Mouse (Mus musculus) stomach, embryonic 14.5 days (tissue): ENCODE results near the gene Nrn1l. TPM values are rescaled to one million over a fixed set of nuclear protein-coding genes. Genes with fewer than 3 reads are reported as not detected.

Experiments used
- ATAC-seq: fragments of 200-750 bp; cut with Nextera tagmentation; 2 replicates; pipeline ENCODE4 v1.8.0; 2017; ENCODE audit warnings: low read depth, moderate TSS enrichment; ENCODE audit not compliant: insufficient number of reproducible peaks, insufficient read depth, low FRiP score
- H3K27ac ChIP-seq: fragments of 300-500 bp; sonication (generic); 2 replicates; pipeline ENCODE4 v1.5.1; 2014; ENCODE audit warnings: mild to moderate bottlenecking, low read length, moderate library complexity, mixed read lengths
- H3K27me3 ChIP-seq: fragments of 300-500 bp; sonication (generic); 2 replicates; pipeline ENCODE4 v1.6.1; 2014; ENCODE audit warnings: low read length, control low read depth, mixed read lengths; ENCODE audit not compliant: control insufficient read depth, insufficient read depth
- H3K36me3 ChIP-seq: fragments of 300-500 bp; sonication (generic); 2 replicates; pipeline ENCODE4 v1.6.1; 2014; ENCODE audit warnings: mild to moderate bottlenecking, control low read depth, low read length, moderate library complexity, mixed read lengths; ENCODE audit not compliant: control insufficient read depth, insufficient read depth
- H3K4me1 ChIP-seq: fragments of 300-500 bp; sonication (generic); 2 replicates; pipeline ENCODE4 v1.6.1; 2014; ENCODE audit warnings: low read length, control low read depth, mixed read lengths; ENCODE audit not compliant: control insufficient read depth, insufficient read depth
- H3K4me2 ChIP-seq: fragments of 300-500 bp; sonication (generic); replicated peaks from 2 replicates; pipeline ENCODE4 v1.6.1; 2014; ENCODE audit warnings: low read depth, low read length, control low read depth
- H3K4me3 ChIP-seq: fragments of 300-500 bp; sonication (generic); 2 replicates; pipeline ENCODE4 v1.5.1; 2014; ENCODE audit warnings: low read depth, low read length, control low read depth
- H3K9ac ChIP-seq: fragments of 300-500 bp; sonication (generic); replicated peaks from 2 replicates; pipeline ENCODE4 v1.6.1; 2014; ENCODE audit warnings: low read depth, mild to moderate bottlenecking, control low read depth, low read length, moderate library complexity, mixed read lengths
- H3K9me3 ChIP-seq: fragments of 300-500 bp; sonication (generic); 2 replicates; pipeline ENCODE4 v1.6.1; 2016; ENCODE audit warnings: low read depth, low read length, control low read depth; ENCODE audit not compliant: control insufficient read depth
- WGBS: fragments of 180-500 bp; shearing (Covaris S2); extraction: QIAGEN DNeasy Blood & Tissue Kit; methylation state at CpG from one replicate; pipeline ENCODE4 v1.1.7; 2014; 5-methylcytosine and 5-hydroxymethylcytosine counted together
- polyA plus RNA-seq: library from polyadenylated mRNA; unstranded; fragments of >200 nt; fragmentation: Nextera tagmentation; extraction: Ambion mirVana; gene quantifications from 2 replicates; pipeline ENCODE4 v1.2.1, GENCODE M21; 2014

The Nrn1l gene
- polyA plus RNA-seq, 1 experiment from 2014 or later = 0.90 TPM

DNA sequence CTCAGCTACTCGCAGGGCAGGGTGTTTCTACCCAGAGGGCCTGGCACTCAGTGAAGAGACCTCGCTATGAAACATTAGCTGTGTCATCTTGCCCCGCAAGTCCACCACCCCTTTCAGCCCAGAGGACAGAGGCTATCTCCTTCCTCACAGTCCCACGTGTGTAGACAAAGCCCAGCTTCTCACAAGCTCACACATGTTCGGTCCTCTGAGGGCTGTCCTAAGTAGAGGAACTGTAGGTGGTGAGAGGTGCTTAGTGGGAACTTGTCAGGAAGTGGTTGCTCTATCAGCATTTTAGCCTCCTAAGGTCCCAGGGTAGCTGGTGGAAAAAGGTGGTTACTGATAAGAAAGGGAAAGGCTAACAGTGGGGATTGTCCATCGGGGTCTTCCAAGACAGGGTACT, 41.7 kb downstream of the Nrn1l start:
- 70% methylated on average over 6 of the region's 6 CpGs for WGBS
- H3K9me3 ChIP-seq = no peaks in the 10 kb centered on the region
- no peak overlapping the region for H3K27ac ChIP-seq
- no peak overlapping the region for H3K4me3 ChIP-seq
- no peak for ATAC-seq
- no peak overlapping the region for H3K4me2 ChIP-seq
- no peaks in the 10 kb centered on the region for H3K4me1 ChIP-seq
- H3K27me3 ChIP-seq = no peaks in the 10 kb centered on the region
- H3K9ac ChIP-seq = no peak overlapping the region
- H3K36me3 ChIP-seq = peaks cover 19% of the 10 kb centered on the region; the same call in 1 of the 2 replicates

DNA sequence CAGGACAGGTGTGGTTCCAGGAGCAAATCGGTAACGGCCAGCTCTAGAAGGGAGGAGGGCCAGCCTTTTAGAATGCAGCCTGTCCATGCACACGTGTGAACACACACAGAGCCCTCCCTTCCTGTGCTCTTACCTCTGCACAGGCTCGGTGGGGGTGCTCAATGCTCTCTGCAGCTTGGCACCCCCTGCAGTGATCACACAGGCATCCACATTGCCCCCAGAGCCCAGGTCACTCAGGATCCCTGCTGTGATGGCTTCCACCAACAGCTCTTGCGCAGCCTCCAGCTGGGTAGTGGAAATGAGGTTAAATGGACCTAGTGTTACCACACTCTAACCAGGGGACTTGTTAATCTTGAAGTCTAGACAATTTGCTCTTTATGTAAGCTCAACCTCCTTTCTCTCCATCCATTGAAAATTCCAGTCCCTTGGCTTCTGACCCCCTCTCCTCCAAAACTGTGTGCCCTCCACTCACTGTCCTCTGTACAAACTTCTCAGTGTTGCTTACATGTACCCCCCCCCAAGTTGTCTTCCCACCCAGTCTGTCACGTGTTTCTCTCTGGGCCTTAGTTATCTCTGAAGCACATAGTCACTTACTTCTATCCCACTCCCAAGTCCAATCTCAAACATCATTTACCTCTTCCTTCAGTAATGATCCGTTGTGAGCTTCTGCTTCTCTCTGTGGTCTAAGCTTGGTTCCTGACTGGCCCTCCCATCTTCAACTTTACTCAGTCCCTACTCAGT, 42.7 kb downstream of the Nrn1l start:
- Histone ChIP-seq H3K4me3 (peak overlapping the region; percentile 65), H3K9ac (no peak overlapping the region), H3K9me3 (no peaks in the 10 kb centered on the region), H3K27me3 (no peaks in the 10 kb centered on the region), H3K4me1 (no peaks in the 10 kb centered on the region), H3K27ac (peak overlapping the region; percentile 10; the same call in 1 of the 2 replicates), H3K4me2 (peak overlapping the region; percentile 97), H3K36me3 (peaks cover 18% of the 10 kb centered on the region; the same call in 1 of the 2 replicates)
- no peak for ATAC-seq
- 30% methylated on average over 7 of the region's 7 CpGs for WGBS

DNA sequence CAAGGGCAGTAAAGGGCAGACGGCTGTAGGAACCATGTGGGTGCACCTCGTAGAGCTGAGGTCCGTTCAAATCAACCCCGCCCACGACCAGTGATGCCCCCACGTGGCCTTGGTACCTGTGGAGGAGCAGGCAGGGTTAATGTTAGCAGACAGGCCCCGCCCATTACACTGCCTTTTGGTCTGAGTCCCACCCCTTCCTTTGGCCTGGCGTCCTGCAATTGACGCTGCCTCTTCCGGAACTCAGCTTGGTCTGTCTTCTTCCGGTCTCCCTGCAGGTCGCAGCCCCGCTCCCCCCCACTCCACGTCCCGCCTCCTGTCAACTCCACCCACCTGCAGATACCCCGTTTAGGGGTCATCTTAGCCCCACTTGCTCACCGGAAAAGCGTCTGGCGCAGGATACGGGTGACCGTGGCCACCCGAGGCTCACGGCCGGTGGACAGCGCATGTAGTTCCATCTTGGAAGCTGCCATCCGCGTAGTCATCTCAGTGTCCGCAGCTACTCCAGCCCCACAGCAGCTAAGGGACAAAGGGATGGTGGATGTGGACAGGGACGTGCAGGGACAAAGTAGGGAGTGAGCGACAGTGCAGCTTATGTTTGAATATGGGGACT, 43.6 kb downstream of the Nrn1l start:
- peak; percentile 91 for ATAC-seq
- under 1% methylated on average over 30 of the region's 30 CpGs for WGBS
- H3K36me3 ChIP-seq = peaks cover 9% of the 10 kb centered on the region
- H3K4me2 ChIP-seq = peak overlapping the region; percentile 97
- H3K4me1 ChIP-seq = no peaks in the 10 kb centered on the region
- H3K27ac ChIP-seq = peak overlapping the region; percentile 70
- peak overlapping the region; percentile 43 for H3K9ac ChIP-seq
- H3K9me3 ChIP-seq = no peaks in the 10 kb centered on the region
- H3K4me3 ChIP-seq = peak overlapping the region; percentile 65
- H3K27me3 ChIP-seq = no peaks in the 10 kb centered on the region

DNA sequence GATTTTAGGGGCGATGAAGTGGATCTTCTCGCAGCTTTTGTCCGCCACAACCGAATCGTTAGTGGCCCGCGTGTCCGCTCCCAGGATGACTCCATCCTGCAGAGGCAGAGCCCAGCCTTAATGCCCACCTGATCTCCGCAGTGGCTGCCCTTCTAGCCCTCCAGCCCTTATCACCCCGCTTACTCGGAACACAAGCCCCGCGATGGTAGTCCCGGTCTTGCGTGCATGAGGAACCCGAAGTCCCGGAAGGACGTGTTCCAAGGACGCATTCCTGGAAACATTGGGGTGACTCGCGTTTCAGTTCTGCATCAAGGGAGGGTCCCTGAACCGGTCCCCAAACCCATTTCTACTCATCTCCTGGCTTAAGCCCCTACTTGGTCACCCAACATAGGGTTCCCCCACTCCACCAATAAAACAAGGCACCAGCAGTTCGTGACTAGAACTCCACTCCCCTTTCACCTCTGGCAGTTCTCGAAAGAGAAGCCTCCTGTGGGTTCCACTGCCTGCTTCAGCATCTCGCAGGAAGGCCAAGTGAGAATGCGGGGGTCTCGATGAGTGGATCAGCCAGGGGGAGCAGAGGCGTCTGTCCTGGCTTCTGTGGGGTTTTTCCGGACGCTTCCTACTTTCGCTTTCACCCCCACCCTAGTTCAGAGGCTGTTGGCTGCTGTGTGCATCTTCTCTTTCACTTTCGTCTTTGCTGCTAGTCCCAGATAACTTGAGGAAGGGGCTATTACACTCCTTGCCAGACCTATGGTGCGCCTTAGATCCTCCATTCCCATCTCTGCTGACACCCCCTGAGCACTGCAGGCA, 44.3 kb downstream of the Nrn1l start:
- peak overlapping the region; percentile 43 for H3K9ac ChIP-seq
- peaks cover 7% of the 10 kb centered on the region for H3K36me3 ChIP-seq
- no peak for ATAC-seq
- peak overlapping the region; percentile 65 for H3K4me3 ChIP-seq
- H3K27me3 ChIP-seq = no peaks in the 10 kb centered on the region
- no peaks in the 10 kb centered on the region for H3K4me1 ChIP-seq
- H3K4me2 ChIP-seq = peak overlapping the region; percentile 97
- H3K9me3 ChIP-seq = no peaks in the 10 kb centered on the region
- whole genome bisulfite sequencing = 1% methylated on average over 33 of the region's 33 CpGs
- H3K27ac ChIP-seq = peak overlapping the region; percentile 70

DNA sequence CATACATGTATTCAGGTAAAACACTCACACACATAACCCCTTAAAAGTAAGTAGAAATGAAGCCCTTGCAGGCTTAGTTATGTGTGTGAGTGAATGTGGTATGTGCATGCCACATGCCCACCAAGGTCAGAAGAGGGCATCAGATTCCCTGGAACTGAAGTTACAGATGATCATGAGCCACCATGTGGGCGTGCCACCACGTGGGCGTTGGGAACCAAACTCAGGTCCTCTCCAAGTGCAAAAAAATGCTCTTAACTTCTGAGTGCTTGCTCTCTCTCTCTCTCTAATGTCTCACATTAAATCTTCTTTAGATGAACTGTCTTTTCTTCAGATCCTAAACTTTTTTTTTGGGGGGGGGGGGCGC, 44.9 kb downstream of the Nrn1l start, which contains the start of gene Psmb10:
Psmb10 (minus strand) TSS at position 139 of the 364 bp plus-strand sequence.
- 21% methylated on average over 4 of the region's 4 CpGs for WGBS
- Histone ChIP-seq H3K9me3 (no peaks in the 10 kb centered on the region), H3K9ac (peak within 1 kb of the TSS; percentile 43), H3K27me3 (no peaks in the 10 kb centered on the region), H3K27ac (peak within 1 kb of the TSS; percentile 70), H3K4me1 (no peaks in the 10 kb centered on the region), H3K4me3 (peak within 1 kb of the TSS; percentile 65), H3K4me2 (peak within 1 kb of the TSS; percentile 97), H3K36me3 (peaks cover 7% of the 10 kb centered on the region)
- no peak for ATAC-seq

DNA sequence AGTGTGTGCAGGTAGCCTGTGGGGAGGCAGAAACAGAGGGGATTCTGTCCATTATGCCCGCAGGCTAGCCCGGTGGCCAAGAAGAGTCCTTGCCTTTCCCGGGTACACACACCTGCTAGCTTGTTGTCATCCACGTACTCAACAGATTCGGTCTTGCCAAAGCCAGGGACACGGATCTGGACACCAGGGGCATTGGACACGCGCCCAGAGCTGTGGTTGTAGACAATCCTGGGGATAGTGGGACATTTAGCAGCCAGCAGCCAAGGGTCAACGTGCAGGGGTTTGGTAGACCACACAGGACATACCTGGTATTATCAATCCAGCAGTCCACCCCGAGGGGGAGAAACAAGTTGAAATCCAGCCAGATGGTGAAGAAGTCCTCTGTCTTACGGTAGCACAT, 48.7 kb downstream of the Nrn1l start:
- 94% methylated on average over 11 of the region's 11 CpGs for WGBS
- H3K9me3 ChIP-seq = no peaks in the 10 kb centered on the region

DNA sequence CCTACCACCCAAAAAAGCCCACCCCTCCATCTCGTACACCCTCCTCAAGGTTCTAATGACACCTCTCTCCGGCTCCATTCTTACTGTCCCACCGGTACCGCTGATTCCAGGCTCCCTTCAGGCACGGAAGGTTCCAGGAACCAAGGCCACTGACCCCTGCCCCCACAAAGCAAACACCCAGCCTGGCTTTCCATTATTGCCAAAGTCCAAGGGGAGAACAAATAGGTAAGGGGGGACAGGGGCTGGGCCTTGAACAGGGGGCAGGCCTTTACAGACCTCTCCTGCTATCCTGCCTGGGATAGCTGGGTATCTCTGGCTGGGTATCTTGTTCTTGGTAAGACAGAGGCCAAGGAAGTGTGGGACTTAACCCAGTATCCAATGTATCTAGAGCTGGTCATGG, 49.2 kb downstream of the Nrn1l start:
- H3K27me3 ChIP-seq = no peaks in the 10 kb centered on the region
- no peak overlapping the region for H3K27ac ChIP-seq
- H3K4me2 ChIP-seq = no peak overlapping the region
- no peaks in the 10 kb centered on the region for H3K4me1 ChIP-seq
- H3K4me3 ChIP-seq = no peak overlapping the region
- peaks cover 46% of the 10 kb centered on the region for H3K36me3 ChIP-seq
- WGBS = 80% methylated on average over 5 of the region's 5 CpGs
- H3K9ac ChIP-seq = no peak overlapping the region
- no peaks in the 10 kb centered on the region for H3K9me3 ChIP-seq
- no peak for ATAC-seq

More for the DNA sequence above, 48.7 kb downstream of the Nrn1l start:
- Histone ChIP-seq H3K4me2 (no peak overlapping the region), H3K27me3 (no peaks in the 10 kb centered on the region), H3K4me1 (no peaks in the 10 kb centered on the region), H3K36me3 (peaks cover 41% of the 10 kb centered on the region), H3K27ac (no peak overlapping the region), H3K9ac (no peak overlapping the region), H3K4me3 (no peak overlapping the region)
- ATAC-seq = no peak

DNA sequence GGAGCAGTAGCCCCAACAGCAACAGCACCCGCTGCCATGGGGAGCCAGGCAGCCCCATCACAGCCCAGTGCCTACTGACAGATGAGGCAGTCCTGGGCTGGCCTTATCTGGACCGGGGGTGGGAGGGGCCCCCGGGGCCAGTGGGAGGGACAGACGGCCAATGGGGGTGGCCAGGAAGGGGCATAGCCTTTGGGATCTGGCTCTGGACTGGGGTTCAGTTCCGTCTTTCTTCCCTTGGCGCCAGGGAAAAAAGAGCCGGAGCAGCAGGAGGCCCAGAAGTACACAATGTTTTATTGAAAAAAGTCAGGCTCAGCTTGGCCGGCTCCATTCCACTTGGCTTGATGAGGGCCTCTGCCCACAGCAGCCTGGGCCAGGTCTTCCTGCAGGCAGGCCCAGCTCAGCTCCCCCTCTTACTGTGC, 50.0 kb downstream of the Nrn1l start, which contains the start of gene Lcat:
Lcat (minus strand) TSS at position 62 of the 419 bp plus-strand sequence.
- whole genome bisulfite sequencing = 89% methylated on average over 8 of the region's 8 CpGs
- H3K27ac ChIP-seq = no peak within 1 kb of the TSS

More for the DNA sequence above, 50.0 kb downstream of the Nrn1l start, which contains the start of gene Lcat:
- no peak for ATAC-seq
- Histone ChIP-seq H3K4me3 (no peak within 1 kb of the TSS), H3K4me1 (no peaks in the 10 kb centered on the region), H3K27me3 (no peaks in the 10 kb centered on the region), H3K36me3 (peaks cover 52% of the 10 kb centered on the region), H3K9ac (no peak within 1 kb of the TSS), H3K9me3 (no peaks in the 10 kb centered on the region), H3K4me2 (no peak within 1 kb of the TSS)
